Mouse (Mus musculus) A20 (cell line): ENCODE measurements around the gene Ganc.
A peak's percentile ranks its signal among the peaks of the same experiment; 100 is the strongest.

Experiments
- DNase-seq: peaks from one replicate; pipeline ENCODE4 v3.0.0-alpha.2; 2011; ENCODE audit warnings: low read depth, low spot score

Gene Ganc

GRCm38 (mm10) chr2:120403653-120403985, at the start of gene Ganc:
Gene Ganc, plus strand, starts transcription at chr2:120403896.
- no peak for DNase-seq

- no peak for DNase-seq
Measured at GRCm38 (mm10) chr2:120360425-120360824, 43.3 kb upstream of the Ganc start.

- DNase-seq = no peak
Measured at GRCm38 (mm10) chr2:120366501-120366900, 37.2 kb upstream of the Ganc start.

GRCm38 (mm10) chr2:120367416-120368207, 36.1 kb upstream of the Ganc start:
- no peak for DNase-seq

GRCm38 (mm10) chr2:120373858-120374257, 29.8 kb upstream of the Ganc start:
- no peak for DNase-seq

GRCm38 (mm10) chr2:120386264-120386663, 17.4 kb upstream of the Ganc start:
- no peak for DNase-seq

GRCm38 (mm10) chr2:120387291-120387690, 16.4 kb upstream of the Ganc start:
- DNase-seq = no peak

GRCm38 (mm10) chr2:120389376-120389775, 14.3 kb upstream of the Ganc start:
- DNase-seq = no peak

- DNase-seq = no peak
Measured at GRCm38 (mm10) chr2:120390934-120391333, 12.8 kb upstream of the Ganc start.

GRCm38 (mm10) chr2:120392406-120392805, 11.3 kb upstream of the Ganc start:
- peak; percentile 22 for DNase-seq

GRCm38 (mm10) chr2:120397951-120398350, 5.7 kb upstream of the Ganc start:
- DNase-seq = no peak

- DNase-seq = peak; percentile 20
Measured at GRCm38 (mm10) chr2:120402813-120403212, 883 bp upstream of the Ganc start.

- peak; percentile 96 for DNase-seq
Measured at GRCm38 (mm10) chr2:120403986-120404822, 508 bp downstream of the Ganc start, which contains the start of gene Tmem87a. Gene Tmem87a, minus strand, starts transcription at chr2:120404113.

- DNase-seq = peak; percentile 73
Measured at GRCm38 (mm10) chr2:120404823-120405765, 1.4 kb downstream of the Ganc start.

- DNase-seq = no peak
Measured at GRCm38 (mm10) chr2:120411096-120411628, 7.5 kb downstream of the Ganc start.

GRCm38 (mm10) chr2:120414113-120414512, 10.4 kb downstream of the Ganc start:
- DNase-seq = no peak

- DNase-seq = no peak
Measured at GRCm38 (mm10) chr2:120414738-120415414, 11.2 kb downstream of the Ganc start.

- no peak for DNase-seq
Measured at GRCm38 (mm10) chr2:120424386-120424785, 20.7 kb downstream of the Ganc start.

GRCm38 (mm10) chr2:120444486-120444885, 40.8 kb downstream of the Ganc start:
- DNase-seq = no peak

GRCm38 (mm10) chr2:120446373-120446772, 42.7 kb downstream of the Ganc start:
- no peak for DNase-seq

- DNase-seq = peak; percentile 27
Measured at GRCm38 (mm10) chr2:120447306-120447705, 43.6 kb downstream of the Ganc start.
